Mouse (Mus musculus): ENCODE data around the gene Dstn. TPM values are rescaled to one million over a fixed set of nuclear protein-coding genes. Genes with fewer than 3 reads are reported as not detected.
A peak's percentile ranks its signal among the peaks of the same experiment; 100 is the strongest.

The Dstn gene
- 852 and 990 TPM in 2 replicates for polyA plus RNA-seq (2015; fragmentation: Nextera tagmentation; extraction: Ambion mirVana)

GRCm38 (mm10) chr2:143914760-143915599 is at the start of gene Dstn:
Dstn (plus strand) TSS chr2:143915320.
- Histone ChIP-seq H3K27me3 (ENCODE audit: control insufficient read depth, insufficient read depth, low read length) (no peaks in the 10 kb centered on the region), H3K27ac (ENCODE audit: low read length) (peak within 1 kb of the TSS; percentile 100), H3K4me3 (replicated peaks; ENCODE audit: low read length) (peak within 1 kb of the TSS; percentile 94), H3K9me3 (replicated peaks; ENCODE audit: control insufficient read depth, low read length) (no peaks in the 10 kb centered on the region), H3K4me2 (ENCODE audit: low read depth, low read length) (peak within 1 kb of the TSS; percentile 70), H3K9ac (ENCODE audit: low read length) (peak within 1 kb of the TSS; percentile 94), H3K36me3 (ENCODE audit: control insufficient read depth, insufficient read depth, low read length) (no peaks in the 10 kb centered on the region), H3K4me1 (ENCODE audit: control insufficient read depth, insufficient read depth, low read length) (peaks cover 19% of the 10 kb centered on the region)
- under 1% methylated on average over 71 of the region's 71 CpGs for WGBS
- ATAC-seq (ENCODE audit: insufficient read depth, low FRiP score) = peak; percentile 98

GRCm38 (mm10) chr2:143867326-143867725 is 47.8 kb upstream of the Dstn start:
- Histone ChIP-seq H3K36me3 (ENCODE audit: control insufficient read depth, insufficient read depth, low read length) (no peaks in the 10 kb centered on the region), H3K9me3 (replicated peaks; ENCODE audit: control insufficient read depth, low read length) (no peaks in the 10 kb centered on the region), H3K27ac (ENCODE audit: low read length) (no peak overlapping the region; the same call in 1 of the 2 replicates), H3K27me3 (ENCODE audit: control insufficient read depth, insufficient read depth, low read length) (no peaks in the 10 kb centered on the region), H3K4me2 (ENCODE audit: low read depth, low read length) (peak overlapping the region; percentile 35), H3K4me1 (ENCODE audit: control insufficient read depth, insufficient read depth, low read length) (peaks cover 4% of the 10 kb centered on the region; the same call in 1 of the 2 replicates), H3K4me3 (replicated peaks; ENCODE audit: low read length) (no peak overlapping the region), H3K9ac (ENCODE audit: low read length) (no peak overlapping the region)
- peak; percentile 26; the same call in 1 of the 2 replicates for ATAC-seq (ENCODE audit: insufficient read depth, low FRiP score)
- 4% methylated on average over 6 of the region's 6 CpGs for WGBS

GRCm38 (mm10) chr2:143870936-143871688 is 44.0 kb upstream of the Dstn start:
- H3K27ac ChIP-seq (ENCODE audit: low read length) = no peak overlapping the region
- peaks cover 4% of the 10 kb centered on the region; the same call in 1 of the 2 replicates for H3K4me1 ChIP-seq (ENCODE audit: control insufficient read depth, insufficient read depth, low read length)
- H3K4me3 ChIP-seq (replicated peaks; ENCODE audit: low read length) = no peak overlapping the region
- no peak overlapping the region for H3K9ac ChIP-seq (ENCODE audit: low read length)
- H3K9me3 ChIP-seq (replicated peaks; ENCODE audit: control insufficient read depth, low read length) = no peaks in the 10 kb centered on the region
- ATAC-seq (ENCODE audit: insufficient read depth, low FRiP score) = peak; percentile 80; the same call in 1 of the 2 replicates
- peak overlapping the region; percentile 2; the same call in 1 of the 2 replicates for H3K4me2 ChIP-seq (ENCODE audit: low read depth, low read length)
- H3K27me3 ChIP-seq (ENCODE audit: control insufficient read depth, insufficient read depth, low read length) = no peaks in the 10 kb centered on the region
- WGBS = 33% methylated on average over 10 of the region's 10 CpGs
- no peaks in the 10 kb centered on the region for H3K36me3 ChIP-seq (ENCODE audit: control insufficient read depth, insufficient read depth, low read length)

GRCm38 (mm10) chr2:143876026-143876425 is 39.1 kb upstream of the Dstn start:
- 48% methylated on average over 1 of the region's 1 CpGs for WGBS
- Histone ChIP-seq H3K4me2 (ENCODE audit: low read depth, low read length) (no peak overlapping the region), H3K36me3 (ENCODE audit: control insufficient read depth, insufficient read depth, low read length) (no peaks in the 10 kb centered on the region), H3K4me3 (replicated peaks; ENCODE audit: low read length) (no peak overlapping the region), H3K9me3 (replicated peaks; ENCODE audit: control insufficient read depth, low read length) (no peaks in the 10 kb centered on the region), H3K27me3 (ENCODE audit: control insufficient read depth, insufficient read depth, low read length) (no peaks in the 10 kb centered on the region), H3K9ac (ENCODE audit: low read length) (no peak overlapping the region), H3K4me1 (ENCODE audit: control insufficient read depth, insufficient read depth, low read length) (peaks cover 9% of the 10 kb centered on the region; the same call in 1 of the 2 replicates), H3K27ac (ENCODE audit: low read length) (no peak overlapping the region)
- ATAC-seq (ENCODE audit: insufficient read depth, low FRiP score) = no peak

GRCm38 (mm10) chr2:143876929-143877632 is 38.0 kb upstream of the Dstn start:
- WGBS = 63% methylated on average over 4 of the region's 4 CpGs
- ATAC-seq (ENCODE audit: insufficient read depth, low FRiP score) = no peak

GRCm38 (mm10) chr2:143879311-143879710 is 35.8 kb upstream of the Dstn start:
- 83% methylated on average over 6 of the region's 6 CpGs for WGBS
- Histone ChIP-seq H3K9ac (ENCODE audit: low read length) (no peak overlapping the region), H3K27me3 (ENCODE audit: control insufficient read depth, insufficient read depth, low read length) (no peaks in the 10 kb centered on the region), H3K9me3 (replicated peaks; ENCODE audit: control insufficient read depth, low read length) (no peaks in the 10 kb centered on the region), H3K4me1 (ENCODE audit: control insufficient read depth, insufficient read depth, low read length) (peaks cover 5% of the 10 kb centered on the region; the same call in 1 of the 2 replicates), H3K27ac (ENCODE audit: low read length) (no peak overlapping the region), H3K4me2 (ENCODE audit: low read depth, low read length) (no peak overlapping the region), H3K4me3 (replicated peaks; ENCODE audit: low read length) (no peak overlapping the region), H3K36me3 (ENCODE audit: control insufficient read depth, insufficient read depth, low read length) (no peaks in the 10 kb centered on the region)
- no peak for ATAC-seq (ENCODE audit: insufficient read depth, low FRiP score)

More at GRCm38 (mm10) chr2:143876929-143877632, 38.0 kb upstream of the Dstn start:
- H3K27ac ChIP-seq (ENCODE audit: low read length) = no peak overlapping the region
- H3K4me1 ChIP-seq (ENCODE audit: control insufficient read depth, insufficient read depth, low read length) = peaks cover 5% of the 10 kb centered on the region; the same call in 1 of the 2 replicates
- no peak overlapping the region for H3K4me2 ChIP-seq (ENCODE audit: low read depth, low read length)
- H3K9me3 ChIP-seq (replicated peaks; ENCODE audit: control insufficient read depth, low read length) = no peaks in the 10 kb centered on the region
- no peaks in the 10 kb centered on the region for H3K27me3 ChIP-seq (ENCODE audit: control insufficient read depth, insufficient read depth, low read length)
- no peak overlapping the region for H3K4me3 ChIP-seq (replicated peaks; ENCODE audit: low read length)
- H3K9ac ChIP-seq (ENCODE audit: low read length) = no peak overlapping the region
- H3K36me3 ChIP-seq (ENCODE audit: control insufficient read depth, insufficient read depth, low read length) = no peaks in the 10 kb centered on the region

- Histone ChIP-seq H3K4me2 (ENCODE audit: low read depth, low read length) (no peak overlapping the region), H3K36me3 (ENCODE audit: control insufficient read depth, insufficient read depth, low read length) (no peaks in the 10 kb centered on the region), H3K27ac (ENCODE audit: low read length) (no peak overlapping the region), H3K27me3 (ENCODE audit: control insufficient read depth, insufficient read depth, low read length) (no peaks in the 10 kb centered on the region), H3K4me3 (replicated peaks; ENCODE audit: low read length) (no peak overlapping the region), H3K9ac (ENCODE audit: low read length) (no peak overlapping the region), H3K9me3 (replicated peaks; ENCODE audit: control insufficient read depth, low read length) (no peaks in the 10 kb centered on the region), H3K4me1 (ENCODE audit: control insufficient read depth, insufficient read depth, low read length) (no peaks in the 10 kb centered on the region)
- ATAC-seq (ENCODE audit: insufficient read depth, low FRiP score) = no peak
- WGBS = 92% methylated on average over 4 of the region's 4 CpGs
These were observed 33.1 kb upstream of the Dstn start for GRCm38 (mm10) chr2:143882002-143882401.

- Histone ChIP-seq H3K4me2 (ENCODE audit: low read depth, low read length) (no peak overlapping the region), H3K4me3 (replicated peaks; ENCODE audit: low read length) (no peak overlapping the region), H3K9ac (ENCODE audit: low read length) (no peak overlapping the region), H3K9me3 (replicated peaks; ENCODE audit: control insufficient read depth, low read length) (no peaks in the 10 kb centered on the region), H3K4me1 (ENCODE audit: control insufficient read depth, insufficient read depth, low read length) (no peaks in the 10 kb centered on the region), H3K36me3 (ENCODE audit: control insufficient read depth, insufficient read depth, low read length) (no peaks in the 10 kb centered on the region), H3K27ac (ENCODE audit: low read length) (no peak overlapping the region), H3K27me3 (ENCODE audit: control insufficient read depth, insufficient read depth, low read length) (no peaks in the 10 kb centered on the region)
- no peak for ATAC-seq (ENCODE audit: insufficient read depth, low FRiP score)
- 86% methylated on average over 10 of the region's 10 CpGs for WGBS
These were observed 32.4 kb upstream of the Dstn start for GRCm38 (mm10) chr2:143882606-143883288.
